Mouse (Mus musculus): ENCODE data around the gene Fancm.
"Not testable (repeated sequence)": the region's sequence is repeated elsewhere in the genome, so short reads cannot be mapped to it uniquely, and the experiment has no call there.

Fancm gene

GRCm38 (mm10) chr12:65075085-65075732 is at the start of gene Fancm:
TSS of gene Fancm (plus strand) at chr12:65075603.
- DNase-seq (ENCODE audit: low read depth, low spot score) = peak; percentile 81

GRCm38 (mm10) chr12:65035839-65036189 is 39.6 kb upstream of the Fancm start:
- no peak for DNase-seq (ENCODE audit: low read depth, low spot score)

- peak; percentile 74 for DNase-seq (ENCODE audit: low read depth, low spot score)
These were observed 39.1 kb upstream of the Fancm start, which contains the start of gene Prpf39 for GRCm38 (mm10) chr12:65036190-65036870. TSS of gene Prpf39 (plus strand) at chr12:65036333.

- DNase-seq (ENCODE audit: low read depth, low spot score) = no peak
These were observed 38.4 kb upstream of the Fancm start for GRCm38 (mm10) chr12:65036892-65037545.

GRCm38 (mm10) chr12:65037546-65037937 is 37.9 kb upstream of the Fancm start:
- no peak for DNase-seq (ENCODE audit: low read depth, low spot score)

GRCm38 (mm10) chr12:65048799-65049198 is 26.6 kb upstream of the Fancm start:
- no peak for DNase-seq (ENCODE audit: low read depth, low spot score)

- no peak for DNase-seq (ENCODE audit: low read depth, low spot score)
These were observed 17.2 kb upstream of the Fancm start for GRCm38 (mm10) chr12:65058203-65058602.

GRCm38 (mm10) chr12:65061082-65061481 is 14.3 kb upstream of the Fancm start:
- no peak for DNase-seq (ENCODE audit: low read depth, low spot score)

- no peak for DNase-seq (ENCODE audit: low read depth, low spot score)
These were observed 10.2 kb upstream of the Fancm start for GRCm38 (mm10) chr12:65065241-65065640.

- DNase-seq (ENCODE audit: low read depth, low spot score) = no peak
These were observed 9.2 kb upstream of the Fancm start for GRCm38 (mm10) chr12:65066234-65066633.

GRCm38 (mm10) chr12:65068409-65068808 is 7.0 kb upstream of the Fancm start:
- no peak for DNase-seq (ENCODE audit: low read depth, low spot score)

- no peak for DNase-seq (ENCODE audit: low read depth, low spot score)
These were observed 2.3 kb upstream of the Fancm start for GRCm38 (mm10) chr12:65072911-65073610.

- peak; percentile 90 for DNase-seq (ENCODE audit: low read depth, low spot score)
These were observed 1.7 kb upstream of the Fancm start, which contains the start of gene Fkbp3 for GRCm38 (mm10) chr12:65073611-65074178. TSS of gene Fkbp3 (minus strand) at chr12:65074007.

- DNase-seq (ENCODE audit: low read depth, low spot score) = no peak
These were observed 752 bp upstream of the Fancm start for GRCm38 (mm10) chr12:65074651-65075050.

GRCm38 (mm10) chr12:65075733-65076310 is 419 bp downstream of the Fancm start:
- no peak for DNase-seq (ENCODE audit: low read depth, low spot score)

- no peak for DNase-seq (ENCODE audit: low read depth, low spot score)
These were observed 1.5 kb downstream of the Fancm start for GRCm38 (mm10) chr12:65076906-65077305.

- no peak for DNase-seq (ENCODE audit: low read depth, low spot score)
These were observed 33.3 kb downstream of the Fancm start for GRCm38 (mm10) chr12:65108746-65109145.

GRCm38 (mm10) chr12:65111503-65111902 is 36.1 kb downstream of the Fancm start:
- DNase-seq (ENCODE audit: low read depth, low spot score) = no peak

- no peak for DNase-seq (ENCODE audit: low read depth, low spot score)
These were observed 37.4 kb downstream of the Fancm start for GRCm38 (mm10) chr12:65112811-65113210.

- DNase-seq (ENCODE audit: low read depth, low spot score) = no peak
These were observed 38.5 kb downstream of the Fancm start for GRCm38 (mm10) chr12:65113925-65114324.

GRCm38 (mm10) chr12:65114978-65115377 is 39.6 kb downstream of the Fancm start:
- DNase-seq (ENCODE audit: low read depth, low spot score) = not testable (repeated sequence)

Data from retina, adult 2 months (tissue).